Mouse (Mus musculus): ENCODE data around the gene Reep1.
A peak's percentile ranks its signal among the peaks of the same experiment; 100 is the strongest.

Reep1 gene

DNA sequence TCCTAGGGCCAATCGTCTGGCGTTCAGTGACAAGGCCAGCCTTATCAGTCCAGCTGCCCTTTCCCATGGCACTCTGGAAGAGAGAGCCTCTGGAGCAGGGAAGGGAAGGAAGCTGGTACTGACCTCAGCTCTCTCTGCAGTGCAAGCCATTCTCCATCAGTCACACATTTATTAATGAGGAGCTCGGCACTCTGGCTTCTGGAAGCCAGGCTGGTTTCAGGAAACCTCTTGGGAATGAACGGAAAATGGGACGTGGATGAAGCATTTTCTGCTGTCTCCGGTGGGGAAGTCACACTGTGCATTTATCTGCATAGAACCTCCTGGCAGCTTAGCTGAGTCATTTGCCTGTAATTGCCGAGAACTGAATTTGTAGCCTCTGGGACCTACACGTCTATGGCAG is 29.8 kb downstream of the Reep1 start:
- no peak for DNase-seq (ENCODE audit: low read depth, low spot score)

DNA sequence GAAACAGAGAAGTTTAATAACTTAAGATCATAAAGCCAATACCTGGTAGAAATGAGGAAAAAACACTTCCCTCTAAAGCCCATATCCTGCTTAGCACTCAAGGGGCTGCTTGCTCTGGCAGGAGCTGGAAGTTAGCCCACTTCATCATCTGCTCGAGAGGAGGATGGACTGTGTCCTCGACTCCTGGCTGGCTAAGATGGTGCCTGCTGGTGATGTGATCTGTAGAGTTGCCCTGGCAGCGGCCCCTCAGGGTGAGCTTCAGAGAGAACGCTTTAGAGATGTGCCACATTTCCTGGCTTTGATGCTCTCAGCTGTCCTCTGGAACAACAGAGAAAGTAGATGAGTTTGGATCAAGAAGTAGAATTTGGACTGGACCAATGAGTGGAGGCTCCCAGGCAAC is 31.2 kb downstream of the Reep1 start:
- no peak for DNase-seq (ENCODE audit: low read depth, low spot score)

DNA sequence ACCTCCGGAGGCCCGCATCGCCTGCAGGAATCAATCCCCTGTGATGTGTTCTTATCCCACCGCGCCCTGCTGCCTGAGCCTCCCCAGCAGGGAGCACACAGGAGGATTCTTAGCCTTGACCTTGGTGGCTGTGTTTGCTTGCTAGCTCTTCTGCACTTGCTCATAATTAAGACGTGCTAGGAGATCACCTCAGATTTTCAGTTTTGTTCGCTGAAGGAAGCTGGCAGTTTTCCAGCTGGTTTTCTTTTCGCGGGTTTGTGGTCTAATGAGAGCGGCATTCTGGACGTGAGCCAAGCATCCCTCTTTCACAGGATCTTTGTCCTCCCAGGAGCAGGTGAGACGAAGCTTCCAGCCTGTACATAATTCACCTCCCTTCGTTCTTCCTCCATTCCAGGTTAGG is 33.6 kb downstream of the Reep1 start:
- no peak for DNase-seq (ENCODE audit: low read depth, low spot score)

DNA sequence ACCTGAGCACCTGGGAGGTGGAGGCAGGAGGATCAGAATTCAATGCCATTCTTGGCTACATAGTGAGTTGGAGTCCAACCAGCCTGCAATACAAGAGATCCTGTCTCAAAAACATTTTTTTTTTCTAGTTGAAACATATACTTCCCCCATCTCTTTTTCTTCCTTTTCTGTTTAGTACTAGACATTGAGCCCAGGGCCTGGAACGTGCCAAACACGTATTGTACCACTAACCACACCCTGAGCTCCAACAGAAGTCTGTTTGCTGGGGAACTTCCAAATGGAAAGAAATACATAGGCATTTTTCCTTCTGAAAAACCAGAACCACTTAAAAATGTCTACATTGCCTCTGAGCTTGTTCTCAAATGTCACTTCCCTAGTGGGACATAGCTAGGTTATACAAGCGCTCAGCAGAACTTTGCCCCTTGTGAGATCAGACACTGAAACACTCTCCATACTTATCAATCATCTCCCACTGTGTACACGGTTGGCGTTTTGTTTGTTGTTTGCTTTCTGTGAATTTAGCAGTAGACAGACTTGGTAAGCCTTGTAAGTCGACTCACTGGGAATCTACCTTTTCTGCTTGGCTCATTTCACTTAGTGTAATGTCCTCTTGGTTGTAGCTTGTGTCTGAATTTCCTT is 34.8 kb downstream of the Reep1 start:
- DNase-seq (ENCODE audit: low read depth, low spot score), result no peak

DNA sequence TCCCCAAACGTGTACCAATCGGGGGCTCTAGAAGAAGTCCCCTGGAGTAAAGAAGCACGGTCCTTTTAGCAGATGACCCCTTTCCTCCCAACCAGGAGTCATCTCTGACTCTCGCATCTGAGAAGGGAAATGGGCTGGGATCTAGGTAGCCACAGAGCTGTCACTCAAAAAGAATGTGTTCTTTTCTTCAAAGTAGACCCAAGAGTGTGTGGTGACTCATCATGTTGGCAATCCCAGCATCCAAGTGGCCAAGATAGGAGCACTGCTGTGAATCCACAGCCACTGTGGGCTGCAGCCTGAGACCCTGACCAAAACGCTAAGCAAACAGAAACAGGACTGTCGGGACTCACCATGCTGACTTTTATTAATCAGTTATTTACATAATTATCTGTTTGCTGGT is 37.6 kb downstream of the Reep1 start:
- no peak for DNase-seq (ENCODE audit: low read depth, low spot score)

DNA sequence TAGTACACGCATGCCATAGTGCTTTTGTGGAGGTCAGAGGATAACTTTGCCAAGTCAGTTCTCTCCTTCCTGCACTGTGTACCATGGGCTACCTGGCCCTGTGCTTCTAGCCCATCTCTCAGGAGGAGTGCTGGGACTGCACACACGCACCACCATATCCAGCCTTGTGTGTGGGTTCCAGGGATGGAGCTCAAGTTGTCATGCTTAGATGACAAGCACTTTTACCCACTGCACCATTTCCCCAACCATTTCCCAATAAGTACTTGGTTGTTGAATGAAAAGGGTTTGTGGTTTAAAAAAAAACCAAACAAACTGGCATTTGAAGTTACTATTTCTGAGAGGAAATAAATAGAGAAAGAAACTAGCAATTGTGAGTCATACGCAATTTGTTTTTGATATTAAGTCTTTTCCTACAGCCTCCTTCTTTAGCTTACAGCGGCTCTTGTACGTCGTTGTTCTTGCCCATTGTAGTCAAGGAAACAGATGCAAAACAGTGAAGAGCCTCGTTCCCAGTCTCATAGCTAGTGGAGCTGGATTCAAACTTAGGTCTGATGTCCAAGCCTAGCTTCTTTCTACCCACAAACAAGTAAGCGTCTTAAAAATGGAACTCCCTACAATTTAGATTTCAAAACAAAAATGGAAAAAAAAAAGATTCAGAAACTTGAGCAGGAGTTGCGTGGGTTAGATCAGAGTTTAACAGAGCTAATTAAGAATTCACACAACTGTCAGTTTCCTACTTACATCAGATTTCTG is 38.3 kb downstream of the Reep1 start:
- DNase-seq (ENCODE audit: low read depth, low spot score), result no peak

DNA sequence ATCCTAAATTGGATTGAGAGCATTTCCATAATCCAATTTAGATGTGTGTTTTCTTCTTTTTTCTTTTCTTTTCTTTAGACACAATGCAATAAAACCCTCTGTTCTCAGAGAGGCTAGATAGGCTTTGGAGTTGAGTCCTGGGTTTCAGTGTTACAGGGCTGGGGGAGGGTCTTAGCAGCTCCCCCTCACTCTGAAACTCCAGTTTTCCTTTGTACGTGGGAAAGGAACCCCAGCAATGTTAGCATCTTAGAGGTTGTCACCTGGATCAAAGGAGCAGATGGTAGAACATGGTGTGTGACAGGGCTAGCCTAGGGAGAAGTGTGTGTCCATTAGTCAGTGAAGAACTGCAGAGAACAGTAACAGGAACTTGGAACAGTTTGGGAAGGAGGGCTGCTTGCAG is 38.9 kb downstream of the Reep1 start:
- no peak for DNase-seq (ENCODE audit: low read depth, low spot score)

DNA sequence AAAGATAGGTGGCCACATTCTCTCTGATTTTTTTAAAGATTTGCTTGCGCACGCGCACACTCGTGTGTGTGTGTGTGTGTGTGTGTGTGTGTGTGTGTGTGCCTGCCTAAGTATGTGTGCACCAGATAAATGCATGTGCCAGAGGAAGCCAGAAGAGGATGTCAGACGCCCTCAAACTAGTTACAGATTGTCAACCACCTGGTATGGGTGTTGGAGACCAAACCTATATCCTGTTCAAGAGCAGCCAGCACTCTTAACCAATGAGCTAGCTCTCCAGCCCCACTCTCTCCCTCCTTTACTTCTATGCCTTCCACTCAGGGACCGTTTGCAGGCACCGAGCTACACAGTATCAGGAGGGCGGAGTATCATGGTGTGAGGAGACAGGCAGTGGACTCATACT is 39.5 kb downstream of the Reep1 start:
- DNase-seq (ENCODE audit: low read depth, low spot score), result no peak

DNA sequence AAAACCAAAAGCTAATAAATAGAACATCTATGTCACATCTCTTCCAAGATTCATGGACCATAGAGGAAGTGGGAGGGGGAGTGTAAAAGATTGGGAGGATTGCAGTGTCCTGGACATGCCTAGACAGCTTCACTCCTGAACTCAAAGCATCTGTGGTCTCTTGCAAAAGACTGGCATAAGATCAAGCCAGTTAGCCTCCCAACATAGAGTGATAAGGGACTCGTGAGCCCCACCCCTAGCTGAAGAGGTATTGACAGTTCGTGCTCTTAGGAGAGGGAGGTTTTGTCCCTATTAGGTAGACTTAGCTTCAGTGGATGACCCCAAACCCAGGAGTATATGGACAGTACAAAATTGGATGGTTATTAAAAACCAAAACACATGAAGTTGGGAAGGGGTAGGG is 44.2 kb downstream of the Reep1 start:
- DNase-seq (ENCODE audit: low read depth, low spot score), result no peak

DNA sequence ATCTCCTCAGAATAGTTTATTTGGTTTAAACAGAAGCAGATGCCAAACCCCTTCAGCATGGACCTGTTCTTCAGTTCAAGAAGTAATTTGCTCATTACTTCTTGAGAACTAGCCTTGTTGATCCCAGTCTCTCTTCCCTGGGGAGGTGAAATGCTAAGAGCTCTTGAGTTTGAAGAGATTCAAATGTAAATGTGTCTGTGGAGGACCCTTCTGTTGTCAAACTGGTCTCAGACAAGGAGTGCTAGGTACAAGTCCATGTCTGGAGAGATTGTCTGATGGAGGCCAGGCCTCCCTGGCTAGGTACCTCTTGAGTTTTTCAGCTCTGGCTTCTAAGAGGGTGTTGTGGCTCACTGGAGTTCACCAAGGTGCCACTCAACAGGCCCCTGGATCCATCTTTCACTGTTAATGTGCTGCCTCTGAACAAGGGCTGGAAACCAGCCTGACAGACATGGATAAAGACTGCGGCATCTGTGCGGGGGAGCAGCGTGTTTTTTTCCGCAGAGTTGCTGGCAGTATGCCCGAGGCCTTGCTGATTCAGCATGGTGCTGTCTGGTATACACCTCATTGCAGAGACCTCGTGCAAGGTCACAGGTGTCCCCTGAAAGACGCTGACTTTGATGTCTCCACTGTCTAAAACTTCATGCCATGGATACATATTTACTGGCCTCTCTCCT is 45.6 kb downstream of the Reep1 start:
- DNase-seq (ENCODE audit: low read depth, low spot score), result peak; percentile 27

DNA sequence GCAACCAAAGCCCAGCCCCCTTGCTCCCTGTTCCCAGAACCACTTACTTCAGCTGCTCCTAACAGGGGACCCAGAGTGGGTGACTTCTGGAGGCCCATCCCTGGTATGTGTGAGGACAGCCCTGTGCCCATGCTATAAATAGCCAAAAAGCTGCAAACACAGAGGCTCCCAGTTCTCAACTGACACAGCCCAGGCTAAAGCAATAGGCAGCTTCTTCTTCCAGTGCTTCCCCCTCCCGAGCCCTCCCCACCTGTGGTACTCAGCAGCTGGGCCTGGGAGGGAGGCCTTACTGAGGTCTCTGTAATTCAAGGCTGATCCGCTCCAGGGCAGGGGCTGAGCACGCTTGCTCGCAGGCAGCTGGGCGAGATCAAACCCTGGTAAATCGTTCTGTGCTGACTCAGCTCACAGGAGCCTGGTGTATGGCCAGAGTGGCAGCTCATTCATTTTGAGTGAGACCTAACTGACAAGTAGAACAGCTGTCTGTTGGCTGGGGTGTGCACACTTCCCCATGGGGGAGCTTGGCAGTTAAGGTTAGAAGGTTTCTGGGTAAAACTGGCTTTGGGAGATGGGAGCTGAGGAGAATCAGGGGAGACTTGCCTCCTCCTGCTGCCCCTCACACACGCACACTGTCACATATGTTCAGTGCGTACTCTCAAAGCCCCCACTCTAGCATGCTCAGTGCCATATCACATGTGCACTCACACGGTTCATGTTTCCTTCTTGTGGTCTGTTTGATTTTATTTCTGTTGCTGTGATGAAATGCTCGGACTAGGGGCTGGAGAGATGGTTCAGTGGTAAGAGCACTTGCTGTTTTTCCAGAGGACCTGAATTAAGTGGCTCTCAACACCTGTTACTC is 49.9 kb downstream of the Reep1 start:
- no peak for DNase-seq (ENCODE audit: low read depth, low spot score)

DNA sequence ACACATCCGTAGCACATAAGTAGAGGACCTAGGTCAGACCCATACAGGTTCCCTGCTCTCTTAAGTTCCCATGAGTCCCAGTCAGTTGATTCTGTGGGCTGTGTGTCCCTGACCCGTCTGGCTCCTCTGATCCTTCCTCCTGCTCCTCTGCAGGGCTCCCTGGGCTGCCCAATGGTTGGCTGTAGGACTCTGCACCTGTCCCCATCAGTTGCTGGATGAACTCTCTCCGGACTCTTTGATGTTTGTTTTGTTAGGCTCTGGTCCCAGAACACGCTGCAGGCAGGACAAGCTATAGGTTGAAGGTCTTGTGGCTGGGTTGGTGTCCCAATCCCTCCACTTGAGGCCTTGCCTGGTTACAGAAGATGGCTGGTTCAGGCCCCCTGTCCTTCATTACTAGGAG is 51.4 kb downstream of the Reep1 start:
- no peak for DNase-seq (ENCODE audit: low read depth, low spot score)

DNA sequence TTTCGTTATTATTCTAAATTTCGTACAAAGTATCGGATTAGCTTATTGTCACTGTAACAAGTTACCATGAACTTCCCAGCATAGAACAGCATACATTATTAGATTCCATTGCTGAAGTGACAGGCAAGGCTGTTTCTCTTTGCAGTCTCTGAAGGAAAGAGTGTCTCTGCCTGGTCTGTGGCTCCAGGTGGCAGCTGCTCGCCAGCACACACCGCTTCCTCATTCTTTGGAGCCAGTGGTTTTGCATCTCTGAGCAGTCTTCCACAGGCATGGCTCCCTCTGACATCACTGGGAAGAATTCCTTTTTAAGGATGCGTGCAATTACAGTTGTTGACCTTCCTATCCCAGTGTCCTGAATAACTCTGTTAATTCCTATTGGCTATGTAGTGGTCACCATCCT is 52.7 kb downstream of the Reep1 start:
- no peak for DNase-seq (ENCODE audit: low read depth, low spot score)

DNA sequence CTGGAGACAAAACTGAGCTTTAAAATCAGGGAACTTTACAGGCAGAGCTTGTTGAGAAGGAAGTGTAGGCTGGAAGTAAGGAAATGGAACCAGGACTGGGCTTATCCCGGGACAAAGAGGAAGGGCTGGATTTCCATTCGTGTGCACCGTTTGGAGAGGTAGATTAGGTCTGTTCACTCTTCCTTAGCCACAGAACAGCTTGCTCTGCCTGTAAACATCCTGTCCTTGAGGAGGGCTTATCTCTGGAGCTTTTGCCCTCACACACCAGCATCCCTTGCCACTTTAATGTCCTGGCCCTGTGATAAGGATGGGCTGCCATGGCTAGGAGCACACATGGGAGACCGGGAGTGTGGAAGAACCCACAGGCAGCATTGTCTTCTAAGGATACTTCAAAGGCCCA is 60.4 kb downstream of the Reep1 start:
- no peak for DNase-seq (ENCODE audit: low read depth, low spot score)

DNA sequence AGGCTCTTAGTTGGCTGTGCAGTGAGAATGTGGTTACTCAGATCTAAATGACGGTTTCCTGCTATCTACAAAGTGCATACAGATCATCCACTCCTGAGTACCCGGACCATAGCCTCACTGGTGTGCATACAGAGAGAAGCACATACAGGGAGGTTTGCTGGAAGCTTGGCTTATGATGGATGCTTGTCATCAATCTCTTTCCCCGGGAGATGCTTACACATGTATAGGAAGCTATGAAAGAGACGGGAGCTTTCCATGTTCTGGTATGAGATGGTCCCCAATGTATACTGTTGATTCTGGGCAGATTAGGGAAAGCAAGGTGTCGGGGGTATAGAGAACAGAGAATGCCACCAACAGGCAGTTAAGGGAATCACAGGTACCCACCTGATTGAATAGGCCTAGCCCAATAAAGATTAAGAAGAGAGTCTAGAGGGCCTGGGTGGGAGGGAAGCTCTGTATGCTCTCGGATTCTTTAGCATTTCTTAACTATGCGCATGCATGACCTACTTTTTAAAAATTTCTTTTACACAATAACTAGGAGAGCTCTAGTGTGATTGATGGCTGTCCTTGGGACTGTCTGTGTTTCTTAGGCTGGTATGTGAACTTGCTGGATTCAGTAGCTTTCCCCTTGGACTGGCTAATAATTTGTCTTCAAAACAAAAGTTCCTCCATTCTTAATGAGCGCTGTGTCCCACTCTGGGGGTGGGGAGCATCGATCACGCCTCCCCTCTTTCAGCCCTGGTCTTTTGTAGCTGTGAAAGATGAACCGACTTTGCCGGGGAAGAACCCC is 62.7 kb downstream of the Reep1 start:
- DNase-seq (ENCODE audit: low read depth, low spot score), result peak; percentile 74

DNA sequence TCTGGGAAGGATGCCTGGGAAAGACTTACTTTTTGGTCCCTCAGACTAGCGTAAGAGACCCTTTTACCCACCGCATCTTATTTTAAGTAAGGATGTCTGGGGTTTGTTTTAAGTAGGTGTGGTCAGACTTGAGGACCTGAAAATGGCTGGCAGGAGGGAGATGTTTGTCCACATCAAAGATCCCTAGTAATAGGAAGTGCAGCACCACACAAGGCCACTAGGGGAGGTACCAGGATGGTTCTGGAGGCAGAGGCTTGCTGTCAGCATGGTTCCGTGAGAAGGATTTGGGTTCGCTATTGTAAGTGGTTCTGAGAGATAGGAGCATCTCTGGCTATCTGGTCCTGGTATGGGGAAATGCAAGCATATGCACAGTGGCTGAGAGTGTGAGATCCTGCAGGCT is 63.5 kb downstream of the Reep1 start:
- peak; percentile 78 for DNase-seq (ENCODE audit: low read depth, low spot score)

DNA sequence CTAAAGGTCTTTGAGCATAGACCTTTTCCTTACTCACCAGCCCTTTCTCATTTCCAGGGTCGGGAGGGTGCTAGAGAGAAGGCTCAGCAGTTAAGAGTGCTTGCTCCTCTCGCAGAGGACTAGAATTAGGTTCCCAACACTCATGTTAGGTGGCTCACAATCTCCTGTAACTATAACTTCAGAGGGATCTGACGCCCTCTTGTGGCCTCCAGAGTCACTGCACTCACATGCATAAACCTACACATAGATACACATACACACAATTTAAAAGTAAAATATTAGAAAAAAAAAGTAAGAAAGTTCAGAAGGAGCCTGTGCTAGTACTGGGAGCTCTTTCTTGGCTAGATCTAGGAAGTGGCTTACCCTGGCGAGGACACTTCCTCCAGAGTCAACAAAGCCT is 63.9 kb downstream of the Reep1 start:
- DNase-seq (ENCODE audit: low read depth, low spot score), result peak; percentile 44

DNA sequence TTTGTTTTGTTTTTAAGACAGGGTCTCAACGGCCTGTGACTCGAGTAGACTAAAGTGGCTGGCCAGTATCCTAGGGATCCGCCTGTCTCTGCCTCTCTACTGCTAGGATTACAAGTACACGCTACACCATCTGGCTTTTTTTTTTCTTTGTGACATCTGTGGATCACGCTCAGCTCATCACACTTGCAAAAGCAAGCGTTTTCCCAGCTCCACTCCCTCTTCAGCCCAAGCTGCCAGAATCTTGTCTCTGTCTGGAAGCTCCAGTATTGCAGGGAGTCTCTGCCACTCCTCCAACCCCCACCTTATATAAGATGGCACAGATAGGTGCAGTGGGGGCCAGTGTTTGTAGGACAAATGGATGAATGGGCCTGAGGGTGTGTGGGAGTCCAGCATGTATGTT is 64.8 kb downstream of the Reep1 start:
- no peak for DNase-seq (ENCODE audit: low read depth, low spot score)

DNA sequence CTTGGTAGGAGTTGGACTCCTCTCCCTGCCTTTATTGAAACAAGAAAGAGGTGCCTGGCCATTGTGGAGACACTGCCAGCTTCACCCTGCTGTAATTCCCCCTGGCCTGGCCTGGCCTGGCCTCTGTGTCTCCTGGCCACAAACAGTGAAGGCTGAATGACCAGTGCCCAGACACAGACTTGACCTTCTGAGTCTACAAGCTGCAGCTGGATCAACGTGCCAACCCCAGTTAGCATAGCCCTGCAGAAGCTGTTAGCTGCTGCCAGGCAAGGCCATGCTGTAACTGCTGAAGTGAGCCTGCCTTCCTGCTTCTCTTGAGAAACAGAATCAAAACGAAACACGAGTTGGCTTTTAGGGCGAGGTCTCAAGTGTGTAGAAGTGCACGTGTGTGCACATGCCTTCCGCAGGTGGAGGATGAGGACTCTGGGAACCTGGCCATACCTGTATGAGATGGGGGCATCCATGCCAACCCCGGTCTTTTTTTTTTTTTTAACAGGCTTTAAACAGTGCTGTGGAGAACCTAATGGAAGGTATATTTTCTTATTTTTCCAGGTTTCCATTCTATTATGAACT is 65.4 kb downstream of the Reep1 start:
- no peak for DNase-seq (ENCODE audit: low read depth, low spot score)

DNA sequence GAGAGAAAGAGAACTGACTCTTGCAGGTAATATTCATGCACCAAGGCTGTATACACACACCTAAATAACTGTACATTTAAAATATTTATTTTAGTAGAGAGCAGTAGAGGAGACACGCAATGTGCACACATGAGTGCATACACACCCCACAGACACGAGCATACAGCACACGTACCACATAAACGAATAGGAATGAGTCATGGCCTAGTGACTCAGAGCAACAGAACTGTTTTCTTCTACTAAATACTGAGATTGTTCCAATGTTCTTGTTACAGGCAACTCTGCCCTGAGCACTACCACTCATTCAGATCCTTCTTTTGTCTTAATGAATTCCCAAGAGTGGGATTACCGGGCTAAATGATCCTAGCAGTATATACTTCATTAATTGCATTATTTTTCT is 70.7 kb downstream of the Reep1 start:
- no peak for DNase-seq (ENCODE audit: low read depth, low spot score)

DNA sequence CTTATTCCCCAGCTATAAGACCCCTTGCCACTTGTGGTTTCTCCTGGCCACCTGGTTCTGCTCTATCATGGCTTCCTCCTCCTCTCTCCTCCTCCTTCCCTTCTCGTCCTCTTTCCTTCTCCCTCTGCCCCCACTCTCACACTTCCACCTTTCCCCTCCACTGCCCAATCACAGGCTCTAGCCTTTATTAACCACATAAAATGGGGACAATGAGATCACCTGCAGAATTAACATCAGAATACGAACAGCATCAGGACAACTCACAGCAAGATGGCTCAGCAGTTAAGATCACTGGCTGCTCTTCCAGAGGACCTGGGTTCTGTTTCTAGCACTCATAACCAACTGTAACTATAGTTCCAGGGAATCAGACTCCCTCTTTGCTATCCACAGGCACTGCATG is 72.5 kb downstream of the Reep1 start:
- DNase-seq (ENCODE audit: low read depth, low spot score), result peak; percentile 57

Measured in ES-CJ7 (cell line).